In the genomic region with DNA sequence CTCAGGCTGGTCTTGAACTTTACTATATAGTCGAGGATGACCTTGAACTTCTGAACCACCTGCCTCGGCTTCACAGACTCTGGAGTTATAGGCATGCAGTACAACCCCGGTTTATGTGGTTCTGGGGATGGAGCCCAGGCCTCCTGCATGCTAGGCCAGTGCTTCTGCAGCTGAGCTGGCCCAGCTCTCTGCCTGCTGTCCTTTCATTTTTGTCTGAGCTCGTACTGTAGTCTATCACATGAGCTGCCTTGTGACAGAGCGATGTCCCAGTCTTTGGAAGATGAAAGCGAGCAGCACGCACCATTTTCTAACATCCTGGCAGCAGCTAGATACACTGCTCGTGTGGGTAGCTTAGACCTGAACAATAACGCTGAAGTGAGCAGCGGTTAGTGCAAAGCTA, we compare ENCODE assay signal across 31 mouse cellular contexts.
DNase-seq lines count a peak whose midpoint lies in the region; ATAC-seq and TF ChIP-seq lines count a peak whose summit lies in the region.
"Had no signal": no experiment of that assay in that cellular context is flagged by ENCODE, and none has a peak within 500 bp of the region (broad histone marks: within the 10 kb centered on the region; RNA-seq: fewer than 3 reads in every experiment).

No protein-coding gene starts in this region.

- no peak for ATAC-seq in CD4-positive, CD25-positive, alpha-beta regulatory T cell, adult 4 months
- ATAC-seq: activated CD4-positive, CD25-positive, alpha-beta regulatory T cell, adult 4 months; forebrain, embryonic 15.5 days; hindbrain, postnatal 0 days; intestine, embryonic 15.5 days; lung, postnatal 0 days had no signal

- no peak for TF ChIP-seq CTCF in layer of hippocampus, adult 2 months (conservative IDR thresholded peaks at IDR 0.05)

- peak overlapping the region; percentile 48 for H3K27ac ChIP-seq in layer of hippocampus, adult 2 months
- H3K27ac ChIP-seq: embryonic facial prominence, embryonic 12.5 days; forebrain, embryonic 15.5 days; hindbrain, embryonic 12.5 days; hindbrain, postnatal 0 days; intestine, embryonic 15.5 days; limb, embryonic 10.5 days; limb, embryonic 15.5 days; liver, embryonic 13.5 days; midbrain, embryonic 12.5 days; neural tube, embryonic 15.5 days had no signal

- DNase-seq in cerebellum, adult 9-11 months, result peak; percentile 11
- no peak for DNase-seq in cerebellum, adult 8-10 months
- DNase-seq in layer of hippocampus, adult 2 months (ENCODE audit: low spot score in 2 of 2), result no peak
- no peak for DNase-seq in layer of hippocampus, adult 18-20 months (ENCODE audit: low spot score in 2 of 2)
- DNase-seq in right cerebral cortex, adult 18-20 months, result peak; percentile 23
- DNase-seq in right cerebral cortex, postnatal 25 days, result no peak
- DNase-seq: adrenal gland, adult 2 months; adrenal gland, postnatal 36 days; embryo, embryonic 11 days; heart, postnatal 36 days; kidney, adult 2 months; kidney, postnatal 36 days; liver, embryonic 13.5 days; lung, adult 18-20 months; lung, postnatal 4 days; retina, postnatal 1 day; spleen, adult 18-20 months; thymus, postnatal 36 days had no signal

- no peak overlapping the region for H3K4me3 ChIP-seq in layer of hippocampus, adult 2 months
- H3K4me3 ChIP-seq: embryonic facial prominence, embryonic 12.5 days; forebrain, embryonic 15.5 days; hindbrain, embryonic 12.5 days; intestine, embryonic 15.5 days; limb, embryonic 10.5 days; limb, embryonic 15.5 days; liver, embryonic 13.5 days; megakaryocyte, embryonic 14.5 days; midbrain, embryonic 12.5 days; neural tube, embryonic 15.5 days had no signal

Comparison
In these comparisons a context has a peak if more than half of its experiments do, and no peak if none do; other contexts are left out.
1. DNase-seq: peak in cerebellum, adult 9-11 months (single experiment) and right cerebral cortex, adult 18-20 months (single experiment); none in cerebellum, adult 8-10 months (single experiment), layer of hippocampus, adult 2 months (0 of 2), layer of hippocampus, adult 18-20 months (0 of 2) and right cerebral cortex, postnatal 25 days (single experiment).